In genomic region chr10:115828872-115829271, GRCm38 (mm10) we compare ENCODE assay signal across 19 mouse cellular contexts. TPM values are rescaled to one million over a fixed set of nuclear protein-coding genes. Genes with fewer than 3 reads are reported as not detected.
A peak's percentile ranks its signal among the peaks of the same experiment; 100 is the strongest.
DNase-seq lines count a peak whose midpoint lies in the region; ATAC-seq and TF ChIP-seq lines count a peak whose summit lies in the region.
"Had no signal": no experiment of that assay in that cellular context is flagged by ENCODE, and none has a peak within 500 bp of the region (broad histone marks: within the 10 kb centered on the region; RNA-seq: fewer than 3 reads in every experiment).

No protein-coding gene starts in this region.

- no peak overlapping the region for H3K27ac ChIP-seq in lung, postnatal 0 days (ENCODE audit: low read length)
- no peak overlapping the region; the same call in 1 of the 2 replicates for H3K27ac ChIP-seq in intestine, postnatal 0 days (ENCODE audit: low read depth, low read length)
- H3K27ac ChIP-seq: embryonic facial prominence, embryonic 15.5 days; forebrain, embryonic 15.5 days; gastrocnemius, adult 2 months; heart, embryonic 13.5 days; hindbrain, embryonic 15.5 days had no signal

- ATAC-seq in lung, postnatal 0 days = peak; percentile 59
- ATAC-seq in intestine, postnatal 0 days = peak; percentile 77
- ATAC-seq in monocyte, adult 5-6 weeks (replicated peaks; ENCODE audit: insufficient number of reproducible peaks, low FRiP score, low TSS enrichment, poor library complexity, severe bottlenecking) = no peak
- ATAC-seq: forebrain, embryonic 15.5 days had no signal

- no peak overlapping the region for H3K4me3 ChIP-seq in lung, postnatal 0 days (ENCODE audit: low read depth, low read length)
- H3K4me3 ChIP-seq in intestine, postnatal 0 days (ENCODE audit: low read depth, low read length) = no peak overlapping the region
- H3K4me3 ChIP-seq: embryonic facial prominence, embryonic 15.5 days; forebrain, embryonic 15.5 days; gastrocnemius, adult 2 months; heart, embryonic 13.5 days; hindbrain, embryonic 15.5 days had no signal

- no peak for TF ChIP-seq CTCF in lung, postnatal 0 days (IDR thresholded peaks at IDR 0.05)
- TF ChIP-seq CTCF in intestine, postnatal 0 days (IDR thresholded peaks at IDR 0.05; ENCODE audit: low read depth) = no peak

- no peaks in the 10 kb centered on the region; the same call in 1 of the 2 replicates for H3K36me3 ChIP-seq in lung, postnatal 0 days (ENCODE audit: insufficient read depth, low read length)
- no peaks in the 10 kb centered on the region; the same call in 1 of the 2 replicates for H3K36me3 ChIP-seq in intestine, postnatal 0 days (ENCODE audit: control insufficient read depth, insufficient read depth)
- H3K36me3 ChIP-seq: embryonic facial prominence, embryonic 15.5 days; forebrain, embryonic 15.5 days; heart, embryonic 13.5 days; hindbrain, embryonic 15.5 days had no signal

- no peak for DNase-seq in lung, postnatal 0 days (ENCODE audit: low spot score)
- DNase-seq in lung, postnatal 25 days (ENCODE audit: low spot score) = no peak
- DNase-seq in brain, adult 2 months (ENCODE audit: low read depth, low spot score) = peak; percentile 30
- no peak for DNase-seq in adrenal gland, postnatal 14 days
- DNase-seq in yolk sac, embryonic 10.5 days (ENCODE audit: low spot score) = no peak
- DNase-seq: adrenal gland, postnatal 25 days; cerebellum, adult 2 months; cerebellum, postnatal 14 days; embryo, embryonic 11 days; gastrocnemius, adult 2 months; gastrocnemius, postnatal 25 days; heart, adult 11 months; heart, postnatal 36 days had no signal

- WGBS in lung, postnatal 0 days = 75% methylated on average over 5 of the region's 5 CpGs
- WGBS in intestine, postnatal 0 days = 54% methylated on average over 5 of the region's 5 CpGs

- no peak overlapping the region for H3K9ac ChIP-seq in lung, postnatal 0 days (replicated peaks; ENCODE audit: low read depth)
- H3K9ac ChIP-seq in intestine, postnatal 0 days (ENCODE audit: low read depth, low read length) = no peak overlapping the region
- H3K9ac ChIP-seq: embryonic facial prominence, embryonic 15.5 days; forebrain, embryonic 15.5 days; heart, embryonic 13.5 days; hindbrain, embryonic 15.5 days had no signal

- no peak overlapping the region for H3K4me2 ChIP-seq in lung, postnatal 0 days (replicated peaks; ENCODE audit: low read depth, low read length)
- H3K4me2 ChIP-seq in intestine, postnatal 0 days (replicated peaks; ENCODE audit: low read depth) = no peak overlapping the region
- H3K4me2 ChIP-seq: embryonic facial prominence, embryonic 15.5 days; forebrain, embryonic 15.5 days; heart, embryonic 13.5 days; hindbrain, embryonic 15.5 days had no signal

- H3K4me1 ChIP-seq in lung, postnatal 0 days (ENCODE audit: insufficient read depth, low read depth, low read length) = no peaks in the 10 kb centered on the region
- H3K4me1 ChIP-seq in intestine, postnatal 0 days (replicated peaks; ENCODE audit: control insufficient read depth, insufficient read depth, low read length) = no peaks in the 10 kb centered on the region; the same call in 1 of the 2 replicates
- H3K4me1 ChIP-seq: forebrain, embryonic 15.5 days; hindbrain, embryonic 15.5 days had no signal

- no peak for TF ChIP-seq EP300 in lung, postnatal 0 days (IDR thresholded peaks at IDR 0.05)

- no peaks in the 10 kb centered on the region for H3K27me3 ChIP-seq in lung, postnatal 0 days (replicated peaks; ENCODE audit: insufficient read depth, low read length)
- H3K27me3 ChIP-seq in intestine, postnatal 0 days (replicated peaks; ENCODE audit: control insufficient read depth, insufficient read depth, low read length) = no peaks in the 10 kb centered on the region
- H3K27me3 ChIP-seq: embryonic facial prominence, embryonic 15.5 days; forebrain, embryonic 15.5 days; heart, embryonic 13.5 days; hindbrain, embryonic 15.5 days had no signal

- H3K9me3 ChIP-seq in lung, postnatal 0 days (ENCODE audit: low read length) = no peaks in the 10 kb centered on the region
- no peaks in the 10 kb centered on the region for H3K9me3 ChIP-seq in intestine, postnatal 0 days (ENCODE audit: control insufficient read depth)
- H3K9me3 ChIP-seq: embryonic facial prominence, embryonic 15.5 days; forebrain, embryonic 15.5 days; heart, embryonic 13.5 days; hindbrain, embryonic 15.5 days had no signal

RNA-seq across cellular contexts. Expression of gene Tspan8, which starts 12.2 kb away (rescaled TPM):
- 253 and 301 TPM in 2 replicates for polyA plus RNA-seq in lung, postnatal 0 days (2015; fragmentation: Nextera tagmentation; extraction: Ambion mirVana)
- polyA plus RNA-seq in intestine, postnatal 0 days (2015; fragmentation: Nextera tagmentation; extraction: Ambion mirVana) = 204 and 208 TPM in 2 replicates
- total RNA-seq in adrenal gland, postnatal 14 days (2021) = 2.3 and 2.7 TPM in 2 replicates
- 9.4 TPM in 1 of 3 replicates, not detected in the others for total RNA-seq in monocyte, adult 5-6 weeks (2017)
